Mouse (Mus musculus): ENCODE data around the gene Lect2. TPM values are rescaled to one million over a fixed set of nuclear protein-coding genes. Genes with fewer than 3 reads are reported as not detected.

Gene Lect2
- total RNA-seq (2021) = not detected
- long read RNA-seq, experiment 1 = 0 reads
- long read RNA-seq, experiment 2 = 0 reads

GRCm38 (mm10) chr13:56548401-56548800 is at the start of gene Lect2:
TSS of gene Lect2 (minus strand) at chr13:56548502.
- intact Hi-C loops (cut with DNase I) = no loop called here
- no peak for DNase-seq

GRCm38 (mm10) chr13:56597296-56597695 is 49.0 kb upstream of the Lect2 start:
- intact Hi-C loops (cut with DNase I) = no loop called here
- no peak for DNase-seq

DNA sequence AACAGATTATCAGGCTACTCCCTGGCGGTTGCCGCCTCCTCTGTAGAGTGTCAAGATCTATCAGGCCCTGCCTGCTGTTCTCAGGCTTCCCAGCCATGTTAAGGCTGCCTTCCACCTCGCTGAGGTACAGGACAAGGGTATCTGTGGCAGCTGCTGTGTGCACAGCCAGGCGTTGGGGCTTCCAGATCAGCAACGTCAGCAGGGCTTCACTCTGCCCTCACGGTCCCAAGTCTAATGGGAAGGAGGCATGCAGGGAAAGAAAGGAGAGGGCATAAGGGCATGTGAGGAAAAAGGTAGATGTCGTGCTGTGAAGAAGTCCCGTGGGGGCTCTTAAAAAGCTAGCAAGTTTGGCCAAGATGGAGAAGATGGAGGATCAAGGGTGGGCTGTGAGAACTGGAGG is 46.9 kb upstream of the Lect2 start:
- no peak for DNase-seq
- intact Hi-C loops (cut with DNase I) = no loop called here

DNA sequence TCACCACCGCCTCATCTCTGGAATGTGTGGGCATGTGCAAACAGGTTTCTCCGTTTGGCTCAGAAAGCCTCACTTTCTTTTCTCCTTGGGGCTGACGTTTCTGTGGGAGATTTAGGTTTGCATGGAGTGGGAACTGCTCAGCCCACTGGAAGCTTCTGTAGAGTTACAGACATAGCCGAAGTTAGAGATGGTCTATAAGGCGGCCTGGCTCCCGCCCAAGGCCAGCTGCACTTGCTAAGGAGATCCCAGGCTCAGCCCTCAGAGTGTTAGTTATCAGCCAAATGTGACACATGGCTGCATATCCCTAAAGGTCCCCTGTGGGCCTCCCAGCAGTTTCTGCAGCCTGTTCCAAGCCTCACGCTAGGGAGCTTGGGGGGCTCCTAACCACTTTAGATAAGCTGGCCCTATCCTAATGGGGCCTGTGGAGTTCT is 45.7 kb upstream of the Lect2 start:
- intact Hi-C loops (cut with DNase I) = no loop called here
- no peak for DNase-seq

- no peak for DNase-seq
- intact Hi-C loops (cut with DNase I) = no loop called here
These were observed 44.9 kb upstream of the Lect2 start for GRCm38 (mm10) chr13:56593196-56593595.

GRCm38 (mm10) chr13:56591939-56592338 is 43.6 kb upstream of the Lect2 start:
- intact Hi-C loops (cut with DNase I) = no loop called here
- no peak for DNase-seq

- DNase-seq = no peak
- intact Hi-C loops (cut with DNase I) = no loop called here
These were observed 42.9 kb upstream of the Lect2 start for GRCm38 (mm10) chr13:56591191-56591590.

DNA sequence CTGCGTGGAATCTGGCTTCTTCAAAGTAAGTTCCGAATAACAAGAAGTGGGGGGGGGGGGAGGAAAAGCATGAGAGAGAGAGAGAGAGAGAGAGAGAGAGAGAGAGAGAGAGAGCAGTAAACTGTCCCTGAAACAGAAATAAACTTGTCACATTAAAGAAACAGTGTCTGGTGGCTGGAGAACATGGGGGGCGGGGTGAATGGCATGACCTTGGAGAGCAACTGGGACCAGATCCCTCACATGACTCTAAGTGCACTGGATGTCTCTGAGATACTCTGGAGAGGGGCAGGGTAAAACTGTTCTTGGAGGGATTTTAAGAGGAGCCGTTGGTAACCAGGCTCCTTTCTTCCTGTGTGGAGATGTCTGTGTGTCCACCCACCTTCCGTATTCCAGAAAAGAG is 41.9 kb upstream of the Lect2 start:
- no peak for DNase-seq
- intact Hi-C loops (cut with DNase I) = no loop called here

GRCm38 (mm10) chr13:56588454-56589117 is 40.3 kb upstream of the Lect2 start:
- DNase-seq = peak; percentile 23 to 56

GRCm38 (mm10) chr13:56586046-56586445 is 37.7 kb upstream of the Lect2 start:
- no peak for DNase-seq
- intact Hi-C loops (cut with DNase I) = no loop called here

More at GRCm38 (mm10) chr13:56588454-56589117, 40.3 kb upstream of the Lect2 start:
- intact Hi-C loops (cut with DNase I) = no loop called here

DNA sequence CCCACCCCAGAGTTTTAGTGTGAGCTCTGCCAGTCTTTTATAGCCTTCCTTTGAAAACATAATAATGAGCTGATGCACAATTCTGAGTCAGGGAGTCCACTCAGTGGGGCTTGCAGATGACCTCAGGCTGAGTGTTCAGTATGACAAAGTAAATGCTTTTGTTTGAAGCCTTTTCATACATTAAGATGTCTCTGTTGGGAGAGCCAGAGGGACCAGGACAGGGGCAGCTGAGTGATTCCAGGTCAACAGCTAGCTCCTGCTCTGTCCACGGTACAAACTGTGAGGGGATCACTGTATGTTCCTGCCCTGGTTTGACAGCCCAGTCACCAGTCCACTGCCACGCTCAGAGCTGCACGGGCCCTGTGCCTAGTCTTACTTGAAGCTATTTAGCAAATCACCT is 34.4 kb upstream of the Lect2 start:
- intact Hi-C loops (cut with DNase I) = no loop called here

DNA sequence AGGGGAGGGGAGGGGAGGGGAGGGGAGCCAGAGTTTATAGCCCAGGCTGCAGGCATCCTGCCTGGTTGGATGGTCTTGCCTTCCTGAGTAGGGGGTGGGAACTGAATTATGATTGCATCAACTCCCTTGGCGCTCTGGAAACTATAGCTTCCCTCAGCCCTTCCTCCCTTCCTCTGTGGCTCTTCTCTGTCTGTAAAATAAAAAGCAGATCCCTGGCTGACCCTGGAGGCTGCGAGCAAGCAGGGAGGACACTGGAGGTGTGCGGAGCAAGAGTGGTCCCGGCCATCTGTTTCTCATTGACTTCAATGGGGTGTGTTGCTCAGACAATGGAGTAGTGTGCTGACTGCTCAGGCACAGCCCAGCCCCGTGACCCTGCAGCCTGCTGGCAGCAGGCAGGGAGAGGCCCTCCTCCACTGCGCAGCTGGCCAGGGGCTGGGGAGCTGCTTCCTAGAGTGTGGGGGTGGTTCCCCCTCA is 33.7 kb upstream of the Lect2 start:
- intact Hi-C loops (cut with DNase I) = no loop called here
- peak; percentile 64 to 69 for DNase-seq

More for the DNA sequence above, 34.4 kb upstream of the Lect2 start:
- no peak for DNase-seq

DNA sequence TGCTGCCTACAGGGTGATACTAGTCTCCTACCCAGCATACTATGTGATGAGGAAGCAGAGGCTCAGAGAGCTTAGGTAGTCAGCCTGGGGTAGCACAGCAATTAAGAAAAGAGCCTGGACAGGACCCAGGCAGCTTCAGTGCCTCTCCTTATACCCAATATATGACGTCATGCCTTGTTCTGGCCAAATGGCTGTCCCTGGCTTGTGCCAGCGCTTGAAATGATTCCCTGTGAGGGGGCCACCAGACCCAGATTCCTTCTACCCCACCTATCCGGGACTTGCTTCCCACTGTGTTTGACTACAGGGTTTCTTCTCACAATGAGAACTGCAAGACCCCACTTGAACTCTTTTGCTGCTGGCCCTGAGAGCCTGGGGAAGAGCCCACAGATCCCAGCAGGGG is 33.2 kb upstream of the Lect2 start:
- intact Hi-C loops (cut with DNase I) = no loop called here
- no peak for DNase-seq

GRCm38 (mm10) chr13:56580450-56580849 is 32.1 kb upstream of the Lect2 start:
- DNase-seq = no peak
- intact Hi-C loops (cut with DNase I) = no loop called here

DNA sequence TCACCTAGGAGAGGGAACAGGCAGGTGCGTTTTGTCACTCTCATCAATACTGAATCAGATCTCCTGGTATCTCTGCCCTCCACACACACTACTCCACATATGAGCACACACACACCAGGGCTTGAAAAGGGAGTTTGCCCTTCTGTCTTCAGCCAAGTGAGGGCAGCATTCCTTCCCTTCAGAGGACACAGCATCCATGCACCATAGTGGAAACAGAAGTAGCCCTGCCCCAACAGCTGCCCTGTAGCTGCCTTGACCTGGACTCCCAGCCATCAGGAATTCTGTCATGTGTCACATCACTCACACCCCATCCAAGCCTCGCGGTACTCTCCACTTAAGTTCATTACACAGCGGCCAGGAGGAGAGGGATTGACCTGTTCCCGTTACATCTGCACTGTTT is 29.8 kb upstream of the Lect2 start:
- intact Hi-C loops (cut with DNase I) = loop anchor here (5.0 kb wide), 1 partner anchor 159 kb away; no protein-coding TSS in a partner anchor
- no peak for DNase-seq

DNA sequence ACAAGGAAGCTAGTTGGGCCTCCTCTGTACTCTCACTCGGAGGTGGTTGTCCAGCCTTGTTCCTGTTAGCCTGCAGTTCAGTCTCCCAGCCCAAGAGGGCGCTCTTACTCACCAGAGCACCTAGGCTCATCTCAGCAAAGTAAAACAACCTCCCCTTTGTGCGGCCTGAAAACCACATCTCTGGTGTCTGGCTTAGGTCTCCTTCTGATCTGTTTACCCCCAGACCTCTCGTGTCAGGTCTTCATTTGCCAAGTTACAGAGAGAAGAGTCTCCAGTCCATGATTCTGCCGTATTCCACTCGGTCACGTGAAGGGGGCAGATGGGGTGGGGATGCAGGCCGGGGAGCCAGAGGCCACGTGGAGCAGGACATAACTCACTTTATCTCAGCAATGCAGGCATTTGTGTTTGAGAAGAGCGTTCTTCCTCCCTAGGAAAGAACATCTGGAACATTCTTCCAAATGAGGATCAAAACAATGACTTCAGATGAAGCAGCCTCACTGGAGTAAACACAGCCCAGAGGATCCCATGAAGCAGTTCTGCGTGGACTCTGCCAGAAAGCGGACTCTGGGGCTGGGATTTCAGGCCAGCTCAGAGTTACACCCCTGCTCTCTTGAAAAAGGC is 27.5 kb upstream of the Lect2 start:
- peak; percentile 83 to 86 for DNase-seq
- intact Hi-C loops (cut with DNase I) = loop anchor here (1.0 to 5.0 kb wide), 4 partner anchors 41 to 161 kb away; no protein-coding TSS in a partner anchor

DNA sequence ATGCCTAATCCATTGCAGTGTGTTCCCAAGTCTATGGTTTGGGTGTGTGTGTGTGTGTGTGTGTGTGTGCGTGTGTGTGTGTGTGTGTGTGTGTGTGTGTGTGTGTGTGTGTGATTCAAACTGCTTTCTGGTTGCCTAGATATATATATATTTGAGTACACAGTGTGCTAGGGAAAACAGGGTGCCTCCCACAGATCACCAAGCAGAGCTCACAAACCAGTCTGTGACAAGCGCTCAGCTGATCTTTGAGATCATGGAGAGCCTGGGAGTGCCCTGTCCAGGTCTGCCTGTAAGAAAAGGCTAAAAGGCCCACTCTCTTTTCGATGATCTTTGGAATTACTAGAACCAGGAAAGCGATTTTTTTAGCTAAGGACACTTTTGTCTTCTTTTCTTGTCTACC is 26.8 kb upstream of the Lect2 start:
- intact Hi-C loops (cut with DNase I) = loop anchor here (1.0 to 5.0 kb wide), 4 partner anchors 42 to 162 kb away; no protein-coding TSS in a partner anchor
- no peak for DNase-seq

DNA sequence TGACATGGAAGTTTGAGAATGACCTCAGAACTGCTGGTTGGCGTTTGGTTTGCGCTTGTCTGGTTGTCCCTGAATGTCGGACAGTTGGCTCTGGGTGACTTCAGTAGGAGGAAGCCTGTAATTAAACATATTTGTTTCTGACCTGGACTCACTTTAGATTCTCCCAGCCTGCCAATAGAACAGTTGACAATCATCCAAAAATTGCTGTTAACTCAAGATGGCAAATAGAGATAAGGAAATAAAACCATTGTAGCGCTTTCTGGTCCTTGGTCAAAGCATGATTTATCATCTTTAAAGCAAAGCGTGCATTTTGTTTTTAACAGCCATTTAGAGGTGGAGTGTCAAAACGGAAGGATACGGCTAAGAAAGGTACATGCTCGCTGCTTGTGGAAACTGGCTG is 23.3 kb upstream of the Lect2 start:
- intact Hi-C loops (cut with DNase I) = no loop called here
- DNase-seq = no peak

DNA sequence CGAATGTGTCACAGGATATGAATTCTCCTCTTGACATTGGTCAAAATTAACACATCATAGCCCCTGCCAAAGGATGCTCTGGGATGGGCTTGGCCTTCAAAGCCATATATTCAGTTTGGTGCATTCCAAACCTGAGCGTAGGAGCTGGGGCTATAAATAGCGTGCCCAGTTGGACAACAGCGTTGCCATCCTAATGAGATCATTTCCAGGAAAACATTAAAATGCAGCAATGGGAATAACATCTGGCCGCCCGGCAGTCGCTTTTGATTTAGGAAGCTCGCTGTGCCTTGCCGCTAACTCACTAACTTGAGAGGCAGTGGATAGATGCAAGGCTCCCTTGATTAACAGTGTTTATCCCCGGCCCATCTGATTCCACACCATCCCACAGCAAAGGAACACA is 18.0 kb upstream of the Lect2 start:
- intact Hi-C loops (cut with DNase I) = no loop called here
- DNase-seq = peak in 1 of 2 experiments; percentile 21

- intact Hi-C loops (cut with DNase I) = no loop called here
- DNase-seq = peak; percentile 56 to 65
These were observed 14.8 kb upstream of the Lect2 start for GRCm38 (mm10) chr13:56563075-56563474.

- intact Hi-C loops (cut with DNase I) = loop anchor here (2.0 kb wide), 1 partner anchor 196 kb away; no protein-coding TSS in a partner anchor
- no peak for DNase-seq
These were observed 12.8 kb upstream of the Lect2 start for GRCm38 (mm10) chr13:56561129-56561528.
